Mouse (Mus musculus) cerebellum, adult 9-11 months (tissue): Measurements from ENCODE around the gene Crocc2.

Source experiments
- DNase-seq: peaks from one replicate; pipeline ENCODE4 v3.0.0; 2022

The Crocc2 gene

GRCm38 (mm10) chr1:93275561-93275960, 107.0 kb downstream of the Crocc2 start:
- no peak for DNase-seq

GRCm38 (mm10) chr1:93277041-93277440, 108.5 kb downstream of the Crocc2 start:
- no peak for DNase-seq
